ENCODE assay signal across 8 mouse cellular contexts in the genomic region with DNA sequence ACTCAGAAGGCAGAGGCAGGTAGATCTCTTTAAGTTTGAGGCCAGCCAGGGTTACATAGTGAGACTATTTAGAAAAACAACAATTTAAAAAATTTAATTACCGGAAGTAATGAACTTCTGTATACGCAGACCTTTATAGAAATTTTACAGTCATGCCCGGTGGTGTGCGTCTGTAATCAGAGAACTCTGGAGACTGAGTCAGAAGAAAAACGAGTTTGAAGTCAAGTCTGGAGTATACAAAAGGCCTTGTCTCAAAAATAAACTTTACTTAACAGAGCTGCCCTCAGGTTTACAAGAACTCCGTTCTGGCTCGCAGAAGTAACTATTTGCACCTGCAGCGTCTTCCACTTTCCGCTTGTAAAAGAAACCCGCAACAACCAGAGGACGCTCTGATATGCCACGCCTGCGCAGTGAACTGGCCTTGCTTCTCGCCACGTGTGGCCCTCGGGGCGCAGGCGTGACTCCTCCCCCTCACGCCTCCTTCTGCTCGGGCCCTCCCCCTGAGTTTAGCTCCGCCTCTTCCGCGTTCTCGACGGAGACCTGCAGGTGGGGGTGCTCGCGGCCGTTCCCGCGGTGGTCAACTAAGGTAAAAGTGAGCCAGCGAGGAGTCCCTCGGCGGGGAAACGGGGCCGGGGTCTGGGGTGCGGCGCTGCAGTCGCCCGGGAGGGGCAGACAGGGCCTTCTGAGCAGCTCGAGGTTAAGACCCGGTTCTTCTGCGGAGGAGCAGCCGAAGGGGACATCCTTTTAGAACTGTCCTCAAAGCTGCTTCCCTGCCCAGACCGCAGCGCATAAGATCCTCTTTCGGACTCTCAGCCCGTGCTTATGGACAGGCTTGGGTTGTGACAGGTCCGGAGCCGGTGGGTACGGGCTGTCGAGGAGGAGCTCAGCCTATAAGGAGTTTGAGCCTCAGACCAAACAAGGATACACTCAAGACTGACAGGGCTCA. TPM values are rescaled to one million over a fixed set of nuclear protein-coding genes. Genes with fewer than 3 reads are reported as not detected.
DNase-seq lines count a peak whose midpoint lies in the region; ATAC-seq lines count a peak whose summit lies in the region.

TSS of gene Mknk1 (plus strand) at position 503 of the 946 bp plus-strand sequence.

- H3K4me2 ChIP-seq in hindbrain, embryonic 13.5 days: peak within 1 kb of the TSS; percentile 77

- WGBS in hindbrain, embryonic 13.5 days: 3% methylated on average over 51 of the region's 51 CpGs

- H3K4me3 ChIP-seq in hindbrain, embryonic 13.5 days: peak within 1 kb of the TSS; percentile 62

- no peaks in the 10 kb centered on the region for H3K27me3 ChIP-seq in hindbrain, embryonic 13.5 days

- H3K9ac ChIP-seq in hindbrain, embryonic 13.5 days: peak within 1 kb of the TSS; percentile 78

- ATAC-seq in hindbrain, embryonic 13.5 days (ENCODE audit: low FRiP score): peak; percentile 96

- 0 out of 2 replicates have a peak within 1 kb of the TSS, but pooled peaks have one; percentile 35 for H3K27ac ChIP-seq in hindbrain, embryonic 13.5 days

- no peaks in the 10 kb centered on the region for H3K9me3 ChIP-seq in hindbrain, embryonic 13.5 days

- peak; percentile 99 for DNase-seq in NIH3T3 (ENCODE audit: low read depth)
- DNase-seq in cerebellum, postnatal 10 days: peak; percentile 96
- peak; percentile 83 to 85 for DNase-seq in frontal cortex, postnatal 14 days (ENCODE audit: low spot score in 2 of 2)
- DNase-seq in layer of hippocampus, postnatal 25 days (ENCODE audit: extremely low spot score in 1 of 2, low spot score in 1 of 2): peak; percentile 79 to 85
- DNase-seq in lung, postnatal 25 days (ENCODE audit: low spot score): peak; percentile 95
- DNase-seq in retina, embryonic 14.5 days (ENCODE audit: low spot score): peak; percentile 94
- DNase-seq in thymus, postnatal 4 days: peak; percentile 97

- H3K36me3 ChIP-seq in hindbrain, embryonic 13.5 days: 0 out of 2 replicates have a peak, but pooled peaks cover 3% of the 10 kb centered on the region

- peaks cover 9% of the 10 kb centered on the region for H3K4me1 ChIP-seq in hindbrain, embryonic 13.5 days (replicated peaks)

RNA-seq across cellular contexts. Expression of gene Mknk1, which starts in this region (rescaled TPM):
- 21.3 and 23.7 TPM in 2 replicates for polyA plus RNA-seq in hindbrain, embryonic 13.5 days (2015; fragmentation: Nextera tagmentation; extraction: Ambion mirVana)
- total RNA-seq in layer of hippocampus, postnatal 25 days (2021): 10 to 100 TPM; 39.5 to 53.9 TPM

Comparison
In these comparisons a context has a peak if more than half of its experiments do, and no peak if none do; other contexts are left out.
1. Peak in every context shown above with its lines: DNase-seq, ATAC-seq, H3K4me3 ChIP-seq and H3K27ac ChIP-seq.